Mouse (Mus musculus) lung, adult 2 months (tissue): ENCODE measurements around the gene Nr1h2.

ENCODE experiments used
- CTCF ChIP-seq: fragments of 200-500 bp; IDR thresholded peaks from 2 replicates; pipeline ENCODE4 v1.5.1; 2011; ENCODE audit warnings: mild to moderate bottlenecking, low read length, control low read depth; ENCODE audit not compliant: insufficient read depth
- POLR2A ChIP-seq: fragments of 200-500 bp; IDR thresholded peaks from 2 replicates; pipeline ENCODE4 v1.6.1; 2011; ENCODE audit warnings: low read depth, mild to moderate bottlenecking, control low read depth, low read length, borderline replicate concordance; ENCODE audit errors: extremely low read depth

DNA sequence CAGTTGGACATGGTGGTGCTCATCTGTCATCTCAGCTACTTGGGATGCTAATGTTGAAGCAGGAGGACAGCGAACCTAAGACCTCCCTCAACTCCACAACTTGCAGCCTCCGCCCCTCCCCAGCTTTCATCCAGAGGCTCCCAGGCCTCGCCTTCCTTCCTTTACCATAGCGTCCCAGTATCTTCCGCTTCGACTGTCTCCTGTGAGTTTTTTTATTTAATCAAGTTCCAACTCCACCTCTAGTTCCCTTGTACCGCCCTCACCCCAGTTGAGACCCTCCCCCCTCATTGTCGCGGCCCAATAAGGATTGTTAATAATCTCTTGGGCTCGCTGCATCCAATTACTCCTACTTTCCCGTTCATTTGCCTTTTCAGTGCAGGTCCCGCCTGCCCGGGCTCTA lies 36.2 kb upstream of the Nr1h2 start:
- TF ChIP-seq POLR2A, result no peak
- no peak for TF ChIP-seq CTCF
